Mouse (Mus musculus) left cerebral cortex, adult 18-20 months (tissue): ENCODE results near the gene Psen2. TPM values are rescaled to one million over a fixed set of nuclear protein-coding genes. Genes with fewer than 3 reads are reported as not detected.
A peak's percentile ranks its signal among the peaks of the same experiment; 100 is the strongest.

Source experiments
- DNase-seq, 2 experiments: peaks; one replicate each; pipeline ENCODE4 v3.0.0; 2021 to 2022; ENCODE audit warnings: low spot score in 2 of 2, mixed read lengths in 1 of 2
- total RNA-seq, 2 experiments: library from RNA; stranded (reverse); gene quantifications; 2 replicates each; pipeline ENCODE4 v1.2.3; 2021

The Psen2 gene
- total RNA-seq, 2 experiments from 2014 or later: 18.4 to 19.7 TPM

- no peak for DNase-seq
Observed at GRCm38 (mm10) chr1:180277563-180277962, 14.3 kb upstream of the Psen2 start.

- DNase-seq: no peak
Observed at GRCm38 (mm10) chr1:180274725-180275308, 11.6 kb upstream of the Psen2 start.

- DNase-seq: no peak
Observed at GRCm38 (mm10) chr1:180269033-180269432, 5.8 kb upstream of the Psen2 start.

- peak; percentile 90 to 95 for DNase-seq
Observed at GRCm38 (mm10) chr1:180268249-180269031, 5.2 kb upstream of the Psen2 start.

GRCm38 (mm10) chr1:180267151-180267550, 3.9 kb upstream of the Psen2 start:
- no peak for DNase-seq

GRCm38 (mm10) chr1:180265399-180265798, 2.2 kb upstream of the Psen2 start:
- DNase-seq: no peak

- no peak for DNase-seq
Observed at GRCm38 (mm10) chr1:180264851-180265250, 1.6 kb upstream of the Psen2 start.

GRCm38 (mm10) chr1:180264389-180264788, 1.2 kb upstream of the Psen2 start:
- DNase-seq: no peak

GRCm38 (mm10) chr1:180261857-180262570, 1.2 kb downstream of the Psen2 start:
- no peak for DNase-seq

GRCm38 (mm10) chr1:180261415-180261814, 1.8 kb downstream of the Psen2 start:
- DNase-seq: no peak

GRCm38 (mm10) chr1:180260886-180261285, 2.4 kb downstream of the Psen2 start:
- DNase-seq: no peak

- DNase-seq: no peak
Observed at GRCm38 (mm10) chr1:180259753-180260152, 3.5 kb downstream of the Psen2 start.

GRCm38 (mm10) chr1:180257446-180257845, 5.8 kb downstream of the Psen2 start:
- no peak for DNase-seq

GRCm38 (mm10) chr1:180256866-180257265, 6.4 kb downstream of the Psen2 start:
- no peak for DNase-seq

- peak; percentile 97 for DNase-seq
Observed at GRCm38 (mm10) chr1:180256138-180256674, 7.0 kb downstream of the Psen2 start.

GRCm38 (mm10) chr1:180255294-180256117, 7.7 kb downstream of the Psen2 start:
- peak; percentile 27 to 47 for DNase-seq

GRCm38 (mm10) chr1:180254316-180254715, 8.9 kb downstream of the Psen2 start:
- no peak for DNase-seq

GRCm38 (mm10) chr1:180252656-180253190, 10.5 kb downstream of the Psen2 start:
- DNase-seq: no peak

- DNase-seq: no peak
Observed at GRCm38 (mm10) chr1:180251176-180252048, 11.8 kb downstream of the Psen2 start.

- no peak for DNase-seq
Observed at GRCm38 (mm10) chr1:180250441-180250830, 12.8 kb downstream of the Psen2 start.
